Mouse (Mus musculus): Measurements from ENCODE around the gene Zfp185. TPM values are rescaled to one million over a fixed set of nuclear protein-coding genes. Genes with fewer than 3 reads are reported as not detected.

The Zfp185 gene
- polyA plus RNA-seq, 1 experiment from 2014 or later: 8.9 TPM

- no peak within 1 kb of the TSS for H3K4me2 ChIP-seq (ENCODE audit: low read length)
- H3K27ac ChIP-seq (ENCODE audit: low read depth): no peak within 1 kb of the TSS
- 68% methylated on average over 1 of the region's 1 CpGs for WGBS
- H3K36me3 ChIP-seq (ENCODE audit: control insufficient read depth, insufficient read depth, low read length): no peaks in the 10 kb centered on the region
- H3K9me3 ChIP-seq (ENCODE audit: control insufficient read depth, low read length): no peaks in the 10 kb centered on the region
- no peaks in the 10 kb centered on the region for H3K4me1 ChIP-seq (replicated peaks; ENCODE audit: control insufficient read depth, insufficient read depth, low read length)
- no peak for DNase-seq (ENCODE audit: low spot score)
- ATAC-seq (replicated peaks; ENCODE audit: low FRiP score, low TSS enrichment, low read depth): no peak
- H3K4me3 ChIP-seq (ENCODE audit: low read depth, low read length): no peak within 1 kb of the TSS
- no peaks in the 10 kb centered on the region for H3K27me3 ChIP-seq (replicated peaks; ENCODE audit: control insufficient read depth, insufficient read depth, low read length)
- no peak within 1 kb of the TSS for H3K9ac ChIP-seq (ENCODE audit: low read length)
Measured at GRCm38 (mm10) chrX:73037003-73037402, 49.9 kb downstream of the Zfp185 start, which contains the start of gene Pnma5. Pnma5 (minus strand) TSS chrX:73037103.

GRCm38 (mm10) chrX:73038831-73039230, 51.7 kb downstream of the Zfp185 start:
- Histone ChIP-seq H3K9me3 (ENCODE audit: control insufficient read depth, low read length) (no peaks in the 10 kb centered on the region), H3K27me3 (replicated peaks; ENCODE audit: control insufficient read depth, insufficient read depth, low read length) (no peaks in the 10 kb centered on the region), H3K9ac (ENCODE audit: low read length) (no peak overlapping the region), H3K4me1 (replicated peaks; ENCODE audit: control insufficient read depth, insufficient read depth, low read length) (no peaks in the 10 kb centered on the region), H3K27ac (ENCODE audit: low read depth) (no peak overlapping the region), H3K4me3 (ENCODE audit: low read depth, low read length) (no peak overlapping the region), H3K36me3 (ENCODE audit: control insufficient read depth, insufficient read depth, low read length) (no peaks in the 10 kb centered on the region), H3K4me2 (ENCODE audit: low read length) (no peak overlapping the region)
- WGBS: 89% methylated on average over 8 of the region's 8 CpGs
- ATAC-seq (replicated peaks; ENCODE audit: low FRiP score, low TSS enrichment, low read depth) (no peak), DNase-seq (ENCODE audit: low spot score) (no peak)

GRCm38 (mm10) chrX:73039666-73040065, 52.5 kb downstream of the Zfp185 start:
- H3K4me2 ChIP-seq (ENCODE audit: low read length): no peak overlapping the region
- H3K27ac ChIP-seq (ENCODE audit: low read depth): no peak overlapping the region
- H3K9ac ChIP-seq (ENCODE audit: low read length): no peak overlapping the region
- no peaks in the 10 kb centered on the region for H3K27me3 ChIP-seq (replicated peaks; ENCODE audit: control insufficient read depth, insufficient read depth, low read length)
- WGBS: 85% methylated on average over 12 of the region's 12 CpGs
- no peaks in the 10 kb centered on the region for H3K36me3 ChIP-seq (ENCODE audit: control insufficient read depth, insufficient read depth, low read length)
- no peaks in the 10 kb centered on the region for H3K9me3 ChIP-seq (ENCODE audit: control insufficient read depth, low read length)
- H3K4me3 ChIP-seq (ENCODE audit: low read depth, low read length): no peak overlapping the region
- no peaks in the 10 kb centered on the region for H3K4me1 ChIP-seq (replicated peaks; ENCODE audit: control insufficient read depth, insufficient read depth, low read length)
- no peak for ATAC-seq (replicated peaks; ENCODE audit: low FRiP score, low TSS enrichment, low read depth)
- no peak for DNase-seq (ENCODE audit: low spot score)

- H3K9me3 ChIP-seq (ENCODE audit: control insufficient read depth, low read length): no peaks in the 10 kb centered on the region
- H3K9ac ChIP-seq (ENCODE audit: low read length): no peak overlapping the region
- ATAC-seq (replicated peaks; ENCODE audit: low FRiP score, low TSS enrichment, low read depth) (peak; percentile 87), DNase-seq (ENCODE audit: low spot score) (peak; percentile 96)
- H3K4me1 ChIP-seq (replicated peaks; ENCODE audit: control insufficient read depth, insufficient read depth, low read length): no peaks in the 10 kb centered on the region
- no peaks in the 10 kb centered on the region for H3K36me3 ChIP-seq (ENCODE audit: control insufficient read depth, insufficient read depth, low read length)
- no peak overlapping the region for H3K27ac ChIP-seq (ENCODE audit: low read depth)
- H3K27me3 ChIP-seq (replicated peaks; ENCODE audit: control insufficient read depth, insufficient read depth, low read length): no peaks in the 10 kb centered on the region
- peak overlapping the region; percentile 15; the same call in 1 of the 2 replicates for H3K4me2 ChIP-seq (ENCODE audit: low read length)
- H3K4me3 ChIP-seq (ENCODE audit: low read depth, low read length): no peak overlapping the region
- WGBS: 11% methylated on average over 14 of the region's 14 CpGs
Measured at GRCm38 (mm10) chrX:73053860-73054563, 66.9 kb downstream of the Zfp185 start.

- Histone ChIP-seq H3K4me1 (replicated peaks; ENCODE audit: control insufficient read depth, insufficient read depth, low read length) (no peaks in the 10 kb centered on the region), H3K4me3 (ENCODE audit: low read depth, low read length) (no peak overlapping the region), H3K27ac (ENCODE audit: low read depth) (no peak overlapping the region), H3K9me3 (ENCODE audit: control insufficient read depth, low read length) (no peaks in the 10 kb centered on the region), H3K9ac (ENCODE audit: low read length) (no peak overlapping the region), H3K36me3 (ENCODE audit: control insufficient read depth, insufficient read depth, low read length) (no peaks in the 10 kb centered on the region), H3K27me3 (replicated peaks; ENCODE audit: control insufficient read depth, insufficient read depth, low read length) (0 out of 2 replicates have a peak, but pooled peaks cover 2% of the 10 kb centered on the region), H3K4me2 (ENCODE audit: low read length) (no peak overlapping the region)
- 79% methylated on average over 1 of the region's 1 CpGs for WGBS
- ATAC-seq (replicated peaks; ENCODE audit: low FRiP score, low TSS enrichment, low read depth): no peak
- DNase-seq (ENCODE audit: low spot score): no peak
Measured at GRCm38 (mm10) chrX:73061528-73061927, 74.4 kb downstream of the Zfp185 start.

- DNase-seq (ENCODE audit: low spot score): no peak
- Histone ChIP-seq H3K9ac (ENCODE audit: low read length) (no peak overlapping the region), H3K27me3 (replicated peaks; ENCODE audit: control insufficient read depth, insufficient read depth, low read length) (0 out of 2 replicates have a peak, but pooled peaks cover 2% of the 10 kb centered on the region), H3K36me3 (ENCODE audit: control insufficient read depth, insufficient read depth, low read length) (no peaks in the 10 kb centered on the region), H3K27ac (ENCODE audit: low read depth) (no peak overlapping the region), H3K4me2 (ENCODE audit: low read length) (no peak overlapping the region), H3K4me3 (ENCODE audit: low read depth, low read length) (no peak overlapping the region), H3K4me1 (replicated peaks; ENCODE audit: control insufficient read depth, insufficient read depth, low read length) (no peaks in the 10 kb centered on the region), H3K9me3 (ENCODE audit: control insufficient read depth, low read length) (no peaks in the 10 kb centered on the region)
- 39% methylated on average over 5 of the region's 5 CpGs for WGBS
- ATAC-seq (replicated peaks; ENCODE audit: low FRiP score, low TSS enrichment, low read depth): no peak
Measured at GRCm38 (mm10) chrX:73062323-73062722, 75.2 kb downstream of the Zfp185 start.

GRCm38 (mm10) chrX:73063512-73064414, 76.6 kb downstream of the Zfp185 start:
- 29% methylated on average over 24 of the region's 24 CpGs for WGBS
- DNase-seq (ENCODE audit: low spot score) (no peak), ATAC-seq (replicated peaks; ENCODE audit: low FRiP score, low TSS enrichment, low read depth) (no peak)
- Histone ChIP-seq H3K36me3 (ENCODE audit: control insufficient read depth, insufficient read depth, low read length) (no peaks in the 10 kb centered on the region), H3K27ac (ENCODE audit: low read depth) (no peak overlapping the region), H3K4me1 (replicated peaks; ENCODE audit: control insufficient read depth, insufficient read depth, low read length) (no peaks in the 10 kb centered on the region), H3K4me2 (ENCODE audit: low read length) (peak overlapping the region; percentile 41), H3K9ac (ENCODE audit: low read length) (no peak overlapping the region), H3K27me3 (replicated peaks; ENCODE audit: control insufficient read depth, insufficient read depth, low read length) (0 out of 2 replicates have a peak, but pooled peaks cover 2% of the 10 kb centered on the region), H3K9me3 (ENCODE audit: control insufficient read depth, low read length) (no peaks in the 10 kb centered on the region), H3K4me3 (ENCODE audit: low read depth, low read length) (peak overlapping the region; percentile 15; the same call in 1 of the 2 replicates)

- Histone ChIP-seq H3K4me1 (replicated peaks; ENCODE audit: control insufficient read depth, insufficient read depth, low read length) (no peaks in the 10 kb centered on the region), H3K4me3 (ENCODE audit: low read depth, low read length) (peak within 1 kb of the TSS; percentile 15; the same call in 1 of the 2 replicates), H3K4me2 (ENCODE audit: low read length) (peak within 1 kb of the TSS; percentile 41), H3K9me3 (ENCODE audit: control insufficient read depth, low read length) (no peaks in the 10 kb centered on the region), H3K9ac (ENCODE audit: low read length) (no peak within 1 kb of the TSS), H3K27me3 (replicated peaks; ENCODE audit: control insufficient read depth, insufficient read depth, low read length) (0 out of 2 replicates have a peak, but pooled peaks cover 2% of the 10 kb centered on the region), H3K27ac (ENCODE audit: low read depth) (no peak within 1 kb of the TSS), H3K36me3 (ENCODE audit: control insufficient read depth, insufficient read depth, low read length) (no peaks in the 10 kb centered on the region)
- DNase-seq (ENCODE audit: low spot score) (no peak), ATAC-seq (replicated peaks; ENCODE audit: low FRiP score, low TSS enrichment, low read depth) (0 out of 2 replicates have a peak, but pooled peaks have one; percentile 27)
- 32% methylated on average over 7 of the region's 7 CpGs for WGBS
Measured at GRCm38 (mm10) chrX:73064415-73064793, 77.3 kb downstream of the Zfp185 start, which contains the start of gene Pnma3. Pnma3 (plus strand) TSS chrX:73064787.

Data from intestine, embryonic 14.5 days (tissue).